Mouse (Mus musculus) kidney, embryonic 16.5 days (tissue): ENCODE measurements around the gene Ucn. TPM values are rescaled to one million over a fixed set of nuclear protein-coding genes. Genes with fewer than 3 reads are reported as not detected.

Experiments used
- ATAC-seq: fragments of 200-750 bp; cut with Nextera tagmentation; 2 replicates; pipeline ENCODE4 v1.8.0; 2017; ENCODE audit warnings: moderate TSS enrichment; ENCODE audit not compliant: low FRiP score, low TSS enrichment
- H3K27ac ChIP-seq: fragments of 300-500 bp; sonication (generic); 2 replicates; pipeline ENCODE4 v1.5.1; 2014; ENCODE audit warnings: low read length
- H3K27me3 ChIP-seq: fragments of 300-500 bp; sonication (generic); 2 replicates; pipeline ENCODE4 v1.6.1; 2014; ENCODE audit warnings: low read length, control low read depth, mixed read lengths; ENCODE audit not compliant: insufficient read depth
- H3K36me3 ChIP-seq: fragments of 300-500 bp; sonication (generic); 2 replicates; pipeline ENCODE4 v1.6.1; 2014; ENCODE audit warnings: low read length, control low read depth, mixed read lengths; ENCODE audit not compliant: insufficient read depth
- H3K4me1 ChIP-seq: fragments of 300-500 bp; sonication (generic); 2 replicates; pipeline ENCODE4 v1.6.1; 2014; ENCODE audit warnings: low read length, control low read depth, mixed read lengths; ENCODE audit not compliant: insufficient read depth
- H3K4me2 ChIP-seq: fragments of 300-500 bp; sonication (generic); replicated peaks from 2 replicates; pipeline ENCODE4 v1.6.1; 2014; ENCODE audit warnings: low read depth, low read length
- H3K4me3 ChIP-seq: fragments of 300-500 bp; sonication (generic); 2 replicates; pipeline ENCODE4 v1.5.1; 2014; ENCODE audit warnings: mild to moderate bottlenecking, low read length
- H3K9ac ChIP-seq: fragments of 300-500 bp; sonication (generic); replicated peaks from 2 replicates; pipeline ENCODE4 v1.6.1; 2014; ENCODE audit warnings: low read length
- H3K9me3 ChIP-seq: fragments of 300-500 bp; sonication (generic); 2 replicates; pipeline ENCODE4 v1.6.1; 2016; ENCODE audit warnings: low read length, control low read depth
- WGBS: fragments of 180-500 bp; shearing (Covaris S2); extraction: QIAGEN DNeasy Blood & Tissue Kit; methylation state at CpG from one replicate; pipeline ENCODE4 v1.1.7; 2014; 5-methylcytosine and 5-hydroxymethylcytosine counted together
- polyA plus RNA-seq: library from polyadenylated mRNA; unstranded; fragments of >200 nt; fragmentation: Nextera tagmentation; extraction: Ambion mirVana; gene quantifications from 2 replicates; pipeline ENCODE4 v1.2.1, GENCODE M21; 2015

Ucn gene
- polyA plus RNA-seq, 1 experiment from 2014 or later = not detected

- peak overlapping the region; percentile 93 for H3K4me2 ChIP-seq
- no peaks in the 10 kb centered on the region for H3K9me3 ChIP-seq
- H3K9ac ChIP-seq = peak overlapping the region; percentile 75
- peaks cover 13% of the 10 kb centered on the region for H3K4me1 ChIP-seq
- no peaks in the 10 kb centered on the region for H3K27me3 ChIP-seq
- H3K27ac ChIP-seq = peak overlapping the region; percentile 11; the same call in 1 of the 2 replicates
- peak overlapping the region; percentile 68 for H3K4me3 ChIP-seq
- H3K36me3 ChIP-seq = peaks cover 18% of the 10 kb centered on the region
- 17% methylated on average over 6 of the region's 6 CpGs for WGBS
- ATAC-seq = peak; percentile 25; the same call in 1 of the 2 replicates
Measured at GRCm38 (mm10) chr5:31153516-31154151, 15.0 kb upstream of the Ucn start.

GRCm38 (mm10) chr5:31151746-31152145, 13.1 kb upstream of the Ucn start:
- no peak overlapping the region for H3K4me2 ChIP-seq
- no peaks in the 10 kb centered on the region for H3K27me3 ChIP-seq
- no peaks in the 10 kb centered on the region for H3K9me3 ChIP-seq
- peaks cover under 1% of the 10 kb centered on the region for H3K36me3 ChIP-seq
- no peak overlapping the region for H3K27ac ChIP-seq
- H3K9ac ChIP-seq = no peak overlapping the region
- no peak for ATAC-seq
- WGBS = 93% methylated on average over 3 of the region's 3 CpGs
- peaks cover 13% of the 10 kb centered on the region for H3K4me1 ChIP-seq
- no peak overlapping the region for H3K4me3 ChIP-seq

GRCm38 (mm10) chr5:31149781-31150180, 11.2 kb upstream of the Ucn start:
- WGBS = 93% methylated on average over 4 of the region's 4 CpGs
- Histone ChIP-seq H3K4me2 (no peak overlapping the region), H3K27ac (no peak overlapping the region), H3K9ac (no peak overlapping the region), H3K4me3 (no peak overlapping the region), H3K4me1 (peaks cover 11% of the 10 kb centered on the region), H3K9me3 (no peaks in the 10 kb centered on the region), H3K27me3 (no peaks in the 10 kb centered on the region), H3K36me3 (peaks cover 5% of the 10 kb centered on the region)
- ATAC-seq = no peak

- Histone ChIP-seq H3K36me3 (peaks cover 12% of the 10 kb centered on the region), H3K4me1 (peaks cover 15% of the 10 kb centered on the region), H3K9me3 (no peaks in the 10 kb centered on the region), H3K27me3 (peaks cover 56% of the 10 kb centered on the region), H3K4me3 (no peak overlapping the region), H3K9ac (no peak overlapping the region), H3K4me2 (peak overlapping the region; percentile 52; the same call in 1 of the 2 replicates), H3K27ac (no peak overlapping the region)
- no peak for ATAC-seq
- 5% methylated on average over 9 of the region's 9 CpGs for WGBS
Measured at GRCm38 (mm10) chr5:31138968-31139425, 368 bp upstream of the Ucn start.

- Histone ChIP-seq H3K9ac (no peak overlapping the region), H3K27ac (no peak overlapping the region), H3K4me2 (peak overlapping the region; percentile 52), H3K9me3 (no peaks in the 10 kb centered on the region), H3K27me3 (peaks cover 61% of the 10 kb centered on the region), H3K36me3 (peaks cover 8% of the 10 kb centered on the region; the same call in 1 of the 2 replicates), H3K4me3 (peak overlapping the region; percentile 32), H3K4me1 (peaks cover 15% of the 10 kb centered on the region)
- WGBS = 1% methylated on average over 13 of the region's 13 CpGs
- ATAC-seq = no peak
Measured at GRCm38 (mm10) chr5:31137658-31138057, 971 bp downstream of the Ucn start.

GRCm38 (mm10) chr5:31136730-31137424, 1.8 kb downstream of the Ucn start:
- H3K4me1 ChIP-seq = peaks cover 15% of the 10 kb centered on the region
- no peak overlapping the region for H3K4me2 ChIP-seq
- no peaks in the 10 kb centered on the region for H3K9me3 ChIP-seq
- no peak for ATAC-seq
- under 1% methylated on average over 33 of the region's 33 CpGs for WGBS
- peaks cover 7% of the 10 kb centered on the region; the same call in 1 of the 2 replicates for H3K36me3 ChIP-seq
- H3K27me3 ChIP-seq = peaks cover 61% of the 10 kb centered on the region
- H3K27ac ChIP-seq = no peak overlapping the region
- H3K9ac ChIP-seq = no peak overlapping the region
- peak overlapping the region; percentile 32; the same call in 1 of the 2 replicates for H3K4me3 ChIP-seq

GRCm38 (mm10) chr5:31126050-31126449, 12.6 kb downstream of the Ucn start:
- Histone ChIP-seq H3K4me2 (no peak overlapping the region), H3K27ac (no peak overlapping the region), H3K9me3 (no peaks in the 10 kb centered on the region), H3K4me3 (no peak overlapping the region), H3K36me3 (no peaks in the 10 kb centered on the region), H3K4me1 (no peaks in the 10 kb centered on the region), H3K9ac (no peak overlapping the region), H3K27me3 (peaks cover 2% of the 10 kb centered on the region; the same call in 1 of the 2 replicates)
- WGBS = 37% methylated on average over 5 of the region's 5 CpGs
- no peak for ATAC-seq

GRCm38 (mm10) chr5:31123481-31123880, 15.1 kb downstream of the Ucn start:
- no peak overlapping the region for H3K9ac ChIP-seq
- ATAC-seq = no peak
- no peaks in the 10 kb centered on the region for H3K4me1 ChIP-seq
- H3K4me2 ChIP-seq = no peak overlapping the region
- peaks cover under 1% of the 10 kb centered on the region; the same call in 1 of the 2 replicates for H3K27me3 ChIP-seq
- no peaks in the 10 kb centered on the region for H3K36me3 ChIP-seq
- no peaks in the 10 kb centered on the region for H3K9me3 ChIP-seq
- H3K27ac ChIP-seq = no peak overlapping the region
- H3K4me3 ChIP-seq = no peak overlapping the region
- WGBS = 44% methylated on average over 2 of the region's 2 CpGs

GRCm38 (mm10) chr5:31121111-31121510, 17.5 kb downstream of the Ucn start:
- no peak overlapping the region for H3K9ac ChIP-seq
- H3K36me3 ChIP-seq = no peaks in the 10 kb centered on the region
- H3K27ac ChIP-seq = no peak overlapping the region
- no peak overlapping the region for H3K4me2 ChIP-seq
- no peaks in the 10 kb centered on the region for H3K9me3 ChIP-seq
- WGBS = 80% methylated on average over 8 of the region's 8 CpGs
- H3K27me3 ChIP-seq = 0 out of 2 replicates have a peak, but pooled peaks cover 2% of the 10 kb centered on the region
- ATAC-seq = no peak
- no peak overlapping the region for H3K4me3 ChIP-seq
- H3K4me1 ChIP-seq = no peaks in the 10 kb centered on the region

GRCm38 (mm10) chr5:31116912-31117311, 21.7 kb downstream of the Ucn start:
- no peak for ATAC-seq
- Histone ChIP-seq H3K4me1 (no peaks in the 10 kb centered on the region), H3K4me2 (no peak overlapping the region), H3K4me3 (no peak overlapping the region), H3K27me3 (0 out of 2 replicates have a peak, but pooled peaks cover 2% of the 10 kb centered on the region), H3K36me3 (no peaks in the 10 kb centered on the region), H3K27ac (no peak overlapping the region), H3K9me3 (no peaks in the 10 kb centered on the region), H3K9ac (no peak overlapping the region)
- 35% methylated on average over 10 of the region's 10 CpGs for WGBS
